Mouse (Mus musculus) left cerebral cortex, postnatal 10 days (tissue): ENCODE data around the gene Ceacam9. TPM values are rescaled to one million over a fixed set of nuclear protein-coding genes. Genes with fewer than 3 reads are reported as not detected.

Experiments used
- total RNA-seq, 2 experiments: library from RNA; stranded (reverse); gene quantifications; 2 replicates each; pipeline ENCODE4 v1.2.3; 2021

The Ceacam9 gene
- total RNA-seq, 2 experiments from 2014 or later = not detected

Other genes starting within 250 kb of the Ceacam9 start
- 10 to 100 TPM; 14.6 to 15.0 TPM for gene Npas1, start 244.2 kb upstream of the Ceacam9 start, total RNA-seq
- 100 to 1,000 TPM; 145 to 147 TPM for gene Arhgap35, start 106.9 kb upstream of the Ceacam9 start, total RNA-seq
- not detected for gene Ceacam15, start 46.2 kb upstream of the Ceacam9 start, total RNA-seq
- gene Ap2s1, start 16.5 kb downstream of the Ceacam9 start, total RNA-seq = 100 to 1,000 TPM; 350 to 351 TPM
- 1 to 10 TPM; 3.9 to 4.3 TPM for gene Slc1a5, start 59.4 kb downstream of the Ceacam9 start, total RNA-seq
- 100 to 1,000 TPM; 269 to 272 TPM for gene Strn4, start 94.0 kb downstream of the Ceacam9 start, total RNA-seq
- gene Fkrp, start 94.8 kb downstream of the Ceacam9 start, total RNA-seq = 10 to 100 TPM; 49.9 to 51.7 TPM
- gene Prkd2, start 121.0 kb downstream of the Ceacam9 start, total RNA-seq = 1 to 10 TPM; 6.4 to 6.8 TPM
- 100 to 1,000 TPM; 103 TPM for gene Dact3, start 153.4 kb downstream of the Ceacam9 start, total RNA-seq
- under 1 TPM; 0.73 to 0.81 TPM for gene Gng8, start 169.9 kb downstream of the Ceacam9 start, total RNA-seq
- gene Ptgir, start 184.6 kb downstream of the Ceacam9 start, total RNA-seq = under 1 TPM in 1 of 2 experiments, not detected in 1; 0.17 TPM
- 1,000 to 10,000 TPM; 2,071 to 2,081 TPM for gene Calm3, start 202.2 kb downstream of the Ceacam9 start, total RNA-seq
- 100 to 1,000 TPM; 210 to 223 TPM for gene Pnmal2, start 222.8 kb downstream of the Ceacam9 start, total RNA-seq
- 10 to 100 TPM; 68.6 to 68.8 TPM for gene Pnmal1, start 237.8 kb downstream of the Ceacam9 start, total RNA-seq